Mouse (Mus musculus): ENCODE data around the gene Rgl2.

GRCm38 (mm10) chr17:33965846-33966550 lies 36.7 kb downstream of the Rgl2 start:
- TF ChIP-seq TAL1 (IDR thresholded peaks at IDR 0.05; ENCODE audit: low read length) (no peak), GATA1 (IDR thresholded peaks at IDR 0.05; ENCODE audit: low read length) (no peak)
